Mouse (Mus musculus): ENCODE results near the gene Pctp. TPM values are rescaled to one million over a fixed set of nuclear protein-coding genes. Genes with fewer than 3 reads are reported as not detected.

Pctp gene
- polyA plus RNA-seq, 1 experiment, result 1.1 TPM

DNA sequence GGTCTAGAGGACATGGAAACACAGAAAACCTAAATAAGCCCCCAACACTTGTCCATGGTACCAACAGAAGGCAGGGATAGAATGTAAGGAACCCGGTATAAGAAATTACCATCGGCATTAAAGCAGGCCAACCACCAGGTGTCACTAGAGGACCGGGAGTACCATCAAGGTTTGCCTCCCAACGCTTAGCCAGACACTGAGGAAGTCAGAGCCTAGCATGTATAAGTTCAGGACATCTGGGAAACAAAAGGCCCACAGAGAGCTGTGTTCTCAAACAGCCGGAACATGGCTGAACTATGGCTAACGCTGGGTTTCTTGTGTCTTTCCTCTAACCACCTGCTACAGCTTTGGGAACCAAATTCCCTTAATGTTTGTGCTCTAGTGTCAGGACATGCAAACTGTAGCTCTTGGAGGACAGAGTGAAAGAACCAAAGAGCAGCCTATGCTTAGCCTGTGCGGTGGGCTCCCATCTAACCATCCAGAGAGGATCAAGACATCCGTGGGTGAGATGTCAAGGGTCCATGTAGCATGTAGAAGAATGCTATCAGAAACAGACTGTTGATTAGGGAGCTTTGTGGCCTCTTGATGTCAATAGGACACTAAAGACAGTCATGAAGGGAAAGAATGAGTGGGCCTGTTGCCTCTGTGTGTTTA, 13.6 kb downstream of the Pctp start:
- TF ChIP-seq POLR2A (IDR thresholded peaks at IDR 0.05; ENCODE audit: borderline replicate concordance, extremely low read depth, insufficient read depth, insufficient read length, poor library complexity, severe bottlenecking) (no peak), CTCF (IDR thresholded peaks at IDR 0.05; ENCODE audit: borderline replicate concordance, extremely low read depth, insufficient read depth, insufficient read length) (peak; percentile 89)
- peak; percentile 90 for DNase-seq (ENCODE audit: low read depth)

DNA sequence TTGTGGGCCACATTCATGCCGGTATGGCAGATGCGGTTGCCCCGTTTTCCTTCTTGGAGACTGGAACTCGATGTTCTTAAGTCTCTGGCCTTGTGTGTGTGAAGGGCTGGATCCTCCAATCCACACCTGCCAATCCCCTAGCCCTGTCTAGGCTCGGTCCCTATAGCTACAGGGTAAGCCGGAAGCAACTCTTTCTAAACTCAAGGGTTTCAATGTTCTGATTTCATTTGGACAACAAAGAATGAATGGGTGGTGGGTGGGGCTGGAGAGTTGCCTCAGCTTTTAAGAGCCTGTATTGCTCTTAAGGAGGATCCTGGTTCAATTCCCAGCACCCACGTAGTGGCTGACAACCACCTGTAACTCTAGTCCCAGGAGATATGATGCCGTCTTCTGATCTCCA, 16.2 kb downstream of the Pctp start:
- no peak for DNase-seq (ENCODE audit: low read depth)
- TF ChIP-seq POLR2A (IDR thresholded peaks at IDR 0.05; ENCODE audit: borderline replicate concordance, extremely low read depth, insufficient read depth, insufficient read length, poor library complexity, severe bottlenecking) (no peak), CTCF (IDR thresholded peaks at IDR 0.05; ENCODE audit: borderline replicate concordance, extremely low read depth, insufficient read depth, insufficient read length) (no peak)

DNA sequence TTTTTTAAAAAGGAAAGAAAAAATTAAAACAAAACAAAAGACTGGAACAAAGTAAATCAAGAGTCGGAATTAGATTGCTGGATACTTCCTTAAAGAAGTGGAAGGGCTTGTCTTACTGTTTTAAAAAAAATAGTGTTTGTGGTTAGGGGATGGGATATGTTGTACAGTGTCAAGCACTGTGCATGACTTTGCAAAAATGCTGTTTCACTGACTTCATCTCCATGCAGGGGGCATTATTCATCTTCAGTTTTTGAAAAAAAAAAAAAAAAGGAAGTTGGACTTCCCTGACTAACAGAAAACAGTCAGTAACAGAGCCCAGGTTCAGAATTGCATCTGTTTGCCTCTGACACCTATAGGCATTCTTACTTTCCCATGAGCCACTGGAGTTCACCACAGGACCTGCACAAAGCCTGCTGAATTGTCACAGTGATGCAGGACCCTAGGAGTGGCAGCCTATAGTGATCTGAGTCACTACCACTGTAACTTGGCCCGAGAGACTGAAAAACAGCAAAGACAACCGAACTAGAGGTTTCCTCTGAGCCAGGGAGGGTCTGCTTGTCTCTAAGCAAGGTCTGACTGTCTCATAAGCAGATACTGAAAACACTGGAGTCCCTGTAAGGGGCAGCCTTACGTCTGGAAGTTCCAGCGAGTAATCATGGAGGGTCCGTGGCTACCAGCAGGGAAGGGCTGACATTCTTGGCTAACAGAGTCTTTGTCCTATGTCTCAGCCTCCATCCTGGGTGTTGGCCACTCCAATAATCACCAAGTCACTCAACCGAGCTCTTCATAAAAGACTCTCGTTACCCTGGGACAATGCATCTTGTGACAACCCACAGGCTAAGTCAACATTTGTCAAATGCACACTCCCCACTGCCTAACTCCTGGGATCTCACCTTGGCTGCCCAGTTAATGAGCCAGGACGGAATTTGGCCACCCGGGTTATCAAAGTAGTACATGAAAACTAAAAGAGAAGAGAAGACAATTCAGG, 17.2 kb downstream of the Pctp start:
- DNase-seq (ENCODE audit: low read depth), result no peak
- TF ChIP-seq CTCF (IDR thresholded peaks at IDR 0.05; ENCODE audit: borderline replicate concordance, extremely low read depth, insufficient read depth, insufficient read length), result no peak

DNA sequence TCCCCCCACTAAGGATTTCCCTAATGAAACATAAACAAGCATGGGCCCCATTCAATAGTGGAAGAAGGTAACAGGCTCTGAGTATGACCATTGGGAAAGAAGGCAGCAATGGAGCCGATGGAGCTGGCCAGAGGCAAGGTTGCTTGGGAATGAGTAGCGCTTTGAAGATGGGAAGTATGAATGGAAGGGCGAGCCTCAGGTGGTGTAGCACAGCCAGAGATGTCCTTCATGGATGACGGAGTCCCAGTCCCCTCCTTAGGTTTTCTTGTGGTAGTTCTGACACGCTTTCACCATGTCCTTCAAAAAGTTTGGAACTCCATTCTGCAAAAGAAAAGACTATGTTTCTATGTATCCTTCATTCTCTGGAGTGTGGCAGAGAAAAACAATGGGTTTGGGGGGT, 18.3 kb downstream of the Pctp start:
- no peak for DNase-seq (ENCODE audit: low read depth)
- TF ChIP-seq CTCF (IDR thresholded peaks at IDR 0.05; ENCODE audit: borderline replicate concordance, extremely low read depth, insufficient read depth, insufficient read length) (no peak), POLR2A (IDR thresholded peaks at IDR 0.05; ENCODE audit: borderline replicate concordance, extremely low read depth, insufficient read depth, insufficient read length, poor library complexity, severe bottlenecking) (no peak)

DNA sequence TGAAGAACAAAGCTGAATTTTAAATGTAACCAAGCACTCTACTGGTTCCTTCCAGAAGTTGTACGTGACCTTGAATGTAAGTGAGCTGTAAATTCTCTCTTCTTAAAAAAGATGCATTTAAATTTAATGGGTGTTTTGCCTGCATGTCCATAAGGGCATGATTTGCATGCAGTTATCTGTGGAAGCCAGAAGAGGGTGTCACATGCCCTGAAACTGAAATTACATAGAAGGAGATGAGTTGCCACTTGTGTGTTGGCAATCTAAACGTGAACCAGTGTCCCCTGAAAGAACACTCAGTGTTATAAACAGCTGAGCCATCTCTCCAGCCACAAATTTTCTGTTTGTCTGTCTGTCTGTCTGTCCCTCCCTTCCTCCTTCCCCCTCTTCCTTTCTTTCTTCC, 19.8 kb downstream of the Pctp start:
- TF ChIP-seq CTCF (IDR thresholded peaks at IDR 0.05; ENCODE audit: borderline replicate concordance, extremely low read depth, insufficient read depth, insufficient read length), result no peak
- TF ChIP-seq POLR2A (IDR thresholded peaks at IDR 0.05; ENCODE audit: borderline replicate concordance, extremely low read depth, insufficient read depth, insufficient read length, poor library complexity, severe bottlenecking), result no peak
- no peak for DNase-seq (ENCODE audit: low read depth)

DNA sequence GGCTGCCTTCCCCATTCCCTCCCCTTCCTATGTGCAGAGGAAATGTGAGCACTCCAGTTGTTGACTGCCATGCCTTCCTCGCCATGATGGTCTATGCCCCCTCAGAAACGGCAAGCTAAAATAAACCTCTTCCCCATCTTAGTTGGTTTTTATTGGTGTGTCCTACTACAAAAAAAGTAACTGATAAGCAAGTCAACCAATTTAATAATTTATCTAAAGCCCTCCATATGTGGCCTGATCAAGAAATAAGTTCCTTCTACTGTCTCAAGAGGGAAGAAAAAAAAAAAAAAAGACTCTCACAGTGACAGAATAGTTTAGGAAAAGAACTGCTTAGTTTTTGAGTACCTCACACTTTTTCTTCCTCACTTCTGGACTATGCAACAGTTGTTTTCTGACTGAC, 22.6 kb downstream of the Pctp start:
- no peak for DNase-seq (ENCODE audit: low read depth)
- TF ChIP-seq POLR2A (IDR thresholded peaks at IDR 0.05; ENCODE audit: borderline replicate concordance, extremely low read depth, insufficient read depth, insufficient read length, poor library complexity, severe bottlenecking), result no peak
- no peak for TF ChIP-seq CTCF (IDR thresholded peaks at IDR 0.05; ENCODE audit: borderline replicate concordance, extremely low read depth, insufficient read depth, insufficient read length)

DNA sequence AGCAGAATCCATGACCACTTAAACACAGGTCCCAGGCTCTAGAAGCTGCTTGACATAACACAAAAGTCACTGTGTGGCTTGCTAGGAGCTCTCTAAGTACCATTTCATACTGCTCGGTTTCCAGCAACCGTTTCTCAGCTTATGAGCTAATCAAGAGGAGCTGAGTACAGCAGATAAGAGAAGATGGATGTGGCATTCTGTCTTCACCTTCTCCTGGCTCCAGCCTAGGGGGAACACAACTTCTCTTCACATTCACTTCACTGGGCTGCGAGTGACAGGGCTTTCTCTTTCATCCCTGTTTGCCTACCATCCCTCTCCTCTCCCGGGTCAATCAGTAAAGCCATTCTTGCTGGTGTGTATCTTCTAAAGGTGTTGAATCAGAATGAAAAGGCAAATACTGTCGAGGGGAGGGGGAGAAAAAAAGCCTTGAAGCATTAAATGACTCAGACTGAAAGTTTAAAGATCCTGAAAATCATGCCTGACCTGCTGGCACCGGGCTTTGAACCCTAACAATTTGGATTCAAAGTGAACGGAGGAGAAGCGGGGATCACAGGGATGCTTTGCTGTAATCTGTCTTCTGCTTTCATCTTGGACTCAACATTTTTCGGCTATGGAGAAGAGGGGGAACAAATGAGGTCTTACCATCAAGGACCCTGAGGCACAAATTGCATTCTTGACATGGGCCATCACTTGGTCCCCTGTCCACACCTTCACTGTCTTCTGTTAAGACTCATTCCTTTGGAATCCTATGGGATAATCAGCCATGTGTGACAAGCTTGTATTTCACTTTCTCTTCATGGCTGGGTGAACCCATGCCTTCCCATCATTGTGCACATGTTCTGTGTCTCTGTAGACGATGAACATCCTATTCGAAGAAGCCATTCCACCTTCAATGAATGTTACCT, 23.5 kb downstream of the Pctp start:
- no peak for DNase-seq (ENCODE audit: low read depth)
- TF ChIP-seq POLR2A (IDR thresholded peaks at IDR 0.05; ENCODE audit: borderline replicate concordance, extremely low read depth, insufficient read depth, insufficient read length, poor library complexity, severe bottlenecking), result no peak
- TF ChIP-seq CTCF (IDR thresholded peaks at IDR 0.05; ENCODE audit: borderline replicate concordance, extremely low read depth, insufficient read depth, insufficient read length), result no peak

DNA sequence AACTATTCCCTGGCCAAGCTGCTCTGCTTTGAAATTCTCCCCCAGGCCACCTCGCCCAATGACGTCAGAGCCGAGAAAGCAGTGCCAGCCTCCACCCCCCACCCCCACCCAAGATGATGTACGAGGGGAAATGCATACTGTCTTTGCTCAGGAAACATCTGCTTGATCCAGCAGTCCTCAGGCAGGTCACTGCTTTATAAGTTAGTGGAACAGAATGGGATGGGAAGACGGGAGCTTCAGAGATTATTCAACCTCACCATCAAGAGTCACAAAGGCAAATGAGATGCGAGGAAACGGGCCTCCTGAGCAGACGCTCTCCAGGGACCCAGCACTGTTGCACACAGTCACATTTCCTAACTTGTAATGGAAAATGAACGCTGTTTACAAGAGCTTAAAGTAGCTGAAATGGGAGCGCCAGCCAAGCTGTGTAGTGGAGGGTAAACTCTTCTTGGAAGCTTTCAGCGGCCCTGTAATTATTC, 24.3 kb downstream of the Pctp start:
- peak; percentile 72 for DNase-seq (ENCODE audit: low read depth)
- TF ChIP-seq CTCF (IDR thresholded peaks at IDR 0.05; ENCODE audit: borderline replicate concordance, extremely low read depth, insufficient read depth, insufficient read length) (no peak), POLR2A (IDR thresholded peaks at IDR 0.05; ENCODE audit: borderline replicate concordance, extremely low read depth, insufficient read depth, insufficient read length, poor library complexity, severe bottlenecking) (no peak)

DNA sequence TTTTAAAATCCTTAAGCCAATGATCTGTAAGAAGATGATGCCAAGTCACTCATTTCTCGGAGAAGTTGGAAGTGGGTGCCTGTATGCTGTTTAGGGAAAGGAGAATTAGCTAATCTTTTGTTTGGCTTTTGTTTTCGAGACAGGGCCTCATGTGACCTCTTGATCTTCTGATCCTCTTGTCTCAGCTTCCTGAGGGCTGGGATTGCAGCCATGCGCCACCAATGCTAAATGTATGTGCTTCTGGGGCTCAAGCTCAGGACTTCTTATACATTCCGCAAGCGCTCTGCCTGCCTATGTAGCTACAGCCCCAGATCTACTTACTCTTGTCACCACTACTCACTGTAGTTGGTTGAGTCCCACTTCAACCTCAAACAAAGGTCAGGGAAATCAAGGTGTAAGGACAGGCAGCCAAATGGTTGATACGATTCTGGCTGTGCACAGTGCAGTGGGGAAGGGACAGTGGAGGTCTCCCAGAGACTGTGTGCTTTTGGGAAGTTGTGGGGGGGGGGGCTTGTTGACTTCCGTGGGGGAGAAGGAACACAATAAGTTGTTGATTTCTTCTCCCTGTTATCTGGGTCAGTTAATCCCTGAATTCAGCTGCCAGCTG, 24.8 kb downstream of the Pctp start:
- TF ChIP-seq CTCF (IDR thresholded peaks at IDR 0.05; ENCODE audit: borderline replicate concordance, extremely low read depth, insufficient read depth, insufficient read length), result no peak
- no peak for TF ChIP-seq POLR2A (IDR thresholded peaks at IDR 0.05; ENCODE audit: borderline replicate concordance, extremely low read depth, insufficient read depth, insufficient read length, poor library complexity, severe bottlenecking)

DNA sequence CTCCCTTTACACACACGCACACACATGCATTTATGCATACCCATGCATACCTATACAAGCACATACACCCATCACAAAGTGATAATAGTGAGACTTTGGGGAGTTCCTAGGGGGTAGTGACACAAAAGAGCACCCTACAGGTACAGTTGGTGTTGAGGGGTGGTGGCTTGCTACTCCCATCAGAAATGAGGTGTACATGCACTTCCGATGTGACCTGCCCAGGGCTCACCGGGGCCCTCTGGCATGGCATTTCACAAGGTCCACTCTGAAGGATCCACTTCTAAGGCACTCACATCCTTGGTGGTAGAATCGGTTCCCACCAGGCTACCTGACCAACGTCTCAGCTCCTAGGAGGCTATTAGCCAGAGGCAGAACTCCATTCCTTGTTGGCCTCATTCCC, 26.3 kb downstream of the Pctp start:
- TF ChIP-seq POLR2A (IDR thresholded peaks at IDR 0.05; ENCODE audit: borderline replicate concordance, extremely low read depth, insufficient read depth, insufficient read length, poor library complexity, severe bottlenecking) (no peak), CTCF (IDR thresholded peaks at IDR 0.05; ENCODE audit: borderline replicate concordance, extremely low read depth, insufficient read depth, insufficient read length) (no peak)
- no peak for DNase-seq (ENCODE audit: low read depth)

More for the DNA sequence above, 24.8 kb downstream of the Pctp start:
- DNase-seq (ENCODE audit: low read depth), result peak; percentile 18
